Mouse (Mus musculus) stomach, postnatal 0 days (tissue): ENCODE data around the gene Ifi208. TPM values are rescaled to one million over a fixed set of nuclear protein-coding genes. Genes with fewer than 3 reads are reported as not detected.
"Not testable (repeated sequence)": the region's sequence is repeated elsewhere in the genome, so short reads cannot be mapped to it uniquely, and the experiment has no call there.

Source experiments
- ATAC-seq: fragments of 200-750 bp; cut with Nextera tagmentation; 2 replicates; pipeline ENCODE4 v1.8.0; 2017; ENCODE audit not compliant: low FRiP score, low TSS enrichment
- DNase-seq: peaks from one replicate; pipeline ENCODE4 v3.0.0-alpha.2; 2016; ENCODE audit warnings: low spot score
- H3K27ac ChIP-seq: fragments of 300-500 bp; sonication (generic); replicated peaks from 2 replicates; pipeline ENCODE4 v1.5.1; 2014; ENCODE audit warnings: mild to moderate bottlenecking, control low read depth
- H3K27me3 ChIP-seq: fragments of 300-500 bp; sonication (generic); 2 replicates; pipeline ENCODE4 v1.6.1; 2014; ENCODE audit warnings: low read length; ENCODE audit not compliant: control insufficient read depth, insufficient read depth
- H3K36me3 ChIP-seq: fragments of 300-500 bp; sonication (generic); 2 replicates; pipeline ENCODE4 v1.6.1; 2014; ENCODE audit warnings: low read length, mixed read lengths; ENCODE audit not compliant: control insufficient read depth, insufficient read depth
- H3K4me1 ChIP-seq: fragments of 300-500 bp; sonication (generic); replicated peaks from 2 replicates; pipeline ENCODE4 v1.6.1; 2014; ENCODE audit warnings: antibody characterized with exemption; ENCODE audit not compliant: control insufficient read depth, insufficient read depth
- H3K4me2 ChIP-seq: fragments of 300-500 bp; sonication (generic); replicated peaks from 2 replicates; pipeline ENCODE4 v1.6.1; 2014; ENCODE audit warnings: low read depth, mild to moderate bottlenecking, control low read depth, moderate library complexity
- H3K4me3 ChIP-seq: fragments of 300-500 bp; sonication (generic); 2 replicates; pipeline ENCODE4 v1.5.1; 2014; ENCODE audit warnings: low read depth, low read length, control low read depth
- H3K9ac ChIP-seq: fragments of 300-500 bp; sonication (generic); 2 replicates; pipeline ENCODE4 v1.6.1; 2014; ENCODE audit warnings: mild to moderate bottlenecking, low read length, control low read depth, mixed read lengths
- H3K9me3 ChIP-seq: fragments of 300-500 bp; sonication (generic); 2 replicates; pipeline ENCODE4 v1.6.1; 2016; ENCODE audit warnings: low read length; ENCODE audit not compliant: control insufficient read depth
- CTCF ChIP-seq: IDR thresholded peaks from 2 replicates; pipeline ENCODE4 v1.5.1; 2016; ENCODE audit warnings: antibody characterized with exemption, low read depth, mild to moderate bottlenecking, moderate library complexity
- EP300 ChIP-seq: optimal IDR thresholded peaks from 2 replicates; pipeline ENCODE3; 2016; ENCODE audit warnings: antibody characterized with exemption
- WGBS: fragments of 180-500 bp; shearing (Covaris S2); extraction: QIAGEN DNeasy Blood & Tissue Kit; methylation state at CpG from one replicate; pipeline ENCODE4 v1.1.7; 2014; 5-methylcytosine and 5-hydroxymethylcytosine counted together
- polyA plus RNA-seq: library from polyadenylated mRNA; unstranded; fragments of >200 nt; fragmentation: Nextera tagmentation; extraction: Ambion mirVana; gene quantifications from 2 replicates; pipeline ENCODE4 v1.2.1, GENCODE M21; 2015

Ifi208 gene
- polyA plus RNA-seq, result not detected in 2 replicates

GRCm38 (mm10) chr1:173673458-173674097 lies at the start of gene Ifi208:
Gene Ifi208, plus strand, starts transcription at chr1:173673675.
- not testable (repeated sequence) for H3K9ac ChIP-seq, H3K4me3 ChIP-seq, H3K4me2 ChIP-seq, ATAC-seq, H3K9me3 ChIP-seq, H3K27ac ChIP-seq, H3K4me1 ChIP-seq, H3K27me3 ChIP-seq, DNase-seq, H3K36me3 ChIP-seq
- 24% methylated on average over 3 of the region's 3 CpGs for WGBS

DNA sequence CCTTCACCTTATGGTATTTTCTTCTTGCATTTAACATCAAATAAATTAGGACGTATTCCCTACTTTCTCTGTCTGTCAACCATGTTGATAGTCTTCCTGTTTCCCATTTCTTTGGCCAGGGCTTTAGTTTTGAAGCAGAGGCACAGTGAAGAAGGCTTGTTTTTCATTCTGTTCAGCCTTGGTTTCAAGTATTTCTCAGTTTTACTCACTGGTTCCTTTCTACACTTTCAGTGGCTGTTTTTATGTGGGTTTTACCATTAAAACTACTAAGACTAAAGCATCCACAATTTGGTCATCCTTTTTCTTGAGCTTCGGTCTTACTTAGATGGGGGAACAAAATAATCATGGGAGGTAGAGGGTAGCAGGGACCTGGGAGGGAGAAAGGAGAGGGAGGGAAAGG lies 49.4 kb upstream of the Ifi208 start:
- no peaks in the 10 kb centered on the region for H3K4me1 ChIP-seq
- H3K9me3 ChIP-seq, result no peaks in the 10 kb centered on the region
- TF ChIP-seq EP300 (no peak), CTCF (no peak)
- H3K4me2 ChIP-seq, result no peak overlapping the region
- WGBS, result 93% methylated on average over 2 of the region's 2 CpGs
- no peaks in the 10 kb centered on the region for H3K36me3 ChIP-seq
- no peak for DNase-seq
- H3K9ac ChIP-seq, result no peak overlapping the region
- no peaks in the 10 kb centered on the region for H3K27me3 ChIP-seq
- no peak for ATAC-seq
- no peak overlapping the region for H3K27ac ChIP-seq
- no peak overlapping the region for H3K4me3 ChIP-seq

- H3K9me3 ChIP-seq, result no peaks in the 10 kb centered on the region
- 57% methylated on average over 2 of the region's 2 CpGs for WGBS
Observed at GRCm38 (mm10) chr1:173626686-173627085, 46.8 kb upstream of the Ifi208 start.

GRCm38 (mm10) chr1:173630622-173631021 lies 42.9 kb upstream of the Ifi208 start, which contains the start of gene Ifi209:
Gene Ifi209, plus strand, starts transcription at chr1:173630917.
- WGBS, result 79% methylated on average over 2 of the region's 2 CpGs

More at GRCm38 (mm10) chr1:173626686-173627085, 46.8 kb upstream of the Ifi208 start:
- Histone ChIP-seq H3K36me3 (no peaks in the 10 kb centered on the region), H3K4me1 (no peaks in the 10 kb centered on the region), H3K9ac (no peak overlapping the region), H3K27me3 (no peaks in the 10 kb centered on the region), H3K4me2 (no peak overlapping the region), H3K27ac (no peak overlapping the region), H3K4me3 (no peak overlapping the region)
- TF ChIP-seq CTCF, result no peak
- TF ChIP-seq EP300, result no peak
- ATAC-seq (no peak), DNase-seq (no peak)

GRCm38 (mm10) chr1:173633969-173634645 lies 39.4 kb upstream of the Ifi208 start:
- TF ChIP-seq EP300, result no peak
- no peak for TF ChIP-seq CTCF

More at GRCm38 (mm10) chr1:173630622-173631021, 42.9 kb upstream of the Ifi208 start, which contains the start of gene Ifi209:
- H3K27me3 ChIP-seq, H3K36me3 ChIP-seq, H3K9ac ChIP-seq, H3K4me3 ChIP-seq, DNase-seq, ATAC-seq, H3K4me1 ChIP-seq, H3K4me2 ChIP-seq, H3K9me3 ChIP-seq, H3K27ac ChIP-seq: not testable (repeated sequence)

DNA sequence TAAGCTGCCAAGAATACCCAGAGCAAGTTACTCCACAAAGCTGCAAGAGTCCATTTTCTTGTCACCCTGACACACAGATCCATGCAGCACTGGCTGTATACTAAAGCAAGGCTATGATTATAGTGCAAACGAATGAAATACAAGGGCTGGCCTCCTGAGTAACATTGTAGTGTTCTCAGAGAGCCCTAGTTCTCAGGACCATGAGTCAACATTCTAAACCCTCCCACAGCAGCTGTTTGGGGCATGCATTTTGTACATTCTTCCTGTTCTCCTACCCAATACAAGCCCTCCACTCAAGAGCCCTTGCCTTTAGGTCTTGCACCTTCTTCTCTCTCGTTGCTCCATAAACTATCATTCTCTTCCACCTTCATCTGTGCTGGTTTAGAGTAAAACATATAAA lies 28.1 kb upstream of the Ifi208 start:
- Histone ChIP-seq H3K27ac (no peak overlapping the region), H3K27me3 (no peaks in the 10 kb centered on the region), H3K4me1 (no peaks in the 10 kb centered on the region), H3K9me3 (no peaks in the 10 kb centered on the region), H3K9ac (no peak overlapping the region), H3K36me3 (no peaks in the 10 kb centered on the region), H3K4me2 (no peak overlapping the region), H3K4me3 (no peak overlapping the region)
- DNase-seq (no peak), ATAC-seq (no peak)
- TF ChIP-seq EP300 (no peak), CTCF (no peak)
- WGBS, result 70% methylated on average over 2 of the region's 2 CpGs

More at GRCm38 (mm10) chr1:173633969-173634645, 39.4 kb upstream of the Ifi208 start:
- Histone ChIP-seq H3K36me3 (no peaks in the 10 kb centered on the region), H3K27me3 (no peaks in the 10 kb centered on the region), H3K9ac (no peak overlapping the region), H3K9me3 (no peaks in the 10 kb centered on the region), H3K4me2 (no peak overlapping the region), H3K4me1 (no peaks in the 10 kb centered on the region), H3K4me3 (no peak overlapping the region), H3K27ac (no peak overlapping the region)
- no peak for DNase-seq
- ATAC-seq, result no peak
- WGBS, result 88% methylated on average over 5 of the region's 5 CpGs
